Mouse (Mus musculus): ENCODE results near the gene Rps11.
A peak's percentile ranks its signal among the peaks of the same experiment; 100 is the strongest.
"Not testable (repeated sequence)": the region's sequence is repeated elsewhere in the genome, so short reads cannot be mapped to it uniquely, and the experiment has no call there.

The Rps11 gene

DNA sequence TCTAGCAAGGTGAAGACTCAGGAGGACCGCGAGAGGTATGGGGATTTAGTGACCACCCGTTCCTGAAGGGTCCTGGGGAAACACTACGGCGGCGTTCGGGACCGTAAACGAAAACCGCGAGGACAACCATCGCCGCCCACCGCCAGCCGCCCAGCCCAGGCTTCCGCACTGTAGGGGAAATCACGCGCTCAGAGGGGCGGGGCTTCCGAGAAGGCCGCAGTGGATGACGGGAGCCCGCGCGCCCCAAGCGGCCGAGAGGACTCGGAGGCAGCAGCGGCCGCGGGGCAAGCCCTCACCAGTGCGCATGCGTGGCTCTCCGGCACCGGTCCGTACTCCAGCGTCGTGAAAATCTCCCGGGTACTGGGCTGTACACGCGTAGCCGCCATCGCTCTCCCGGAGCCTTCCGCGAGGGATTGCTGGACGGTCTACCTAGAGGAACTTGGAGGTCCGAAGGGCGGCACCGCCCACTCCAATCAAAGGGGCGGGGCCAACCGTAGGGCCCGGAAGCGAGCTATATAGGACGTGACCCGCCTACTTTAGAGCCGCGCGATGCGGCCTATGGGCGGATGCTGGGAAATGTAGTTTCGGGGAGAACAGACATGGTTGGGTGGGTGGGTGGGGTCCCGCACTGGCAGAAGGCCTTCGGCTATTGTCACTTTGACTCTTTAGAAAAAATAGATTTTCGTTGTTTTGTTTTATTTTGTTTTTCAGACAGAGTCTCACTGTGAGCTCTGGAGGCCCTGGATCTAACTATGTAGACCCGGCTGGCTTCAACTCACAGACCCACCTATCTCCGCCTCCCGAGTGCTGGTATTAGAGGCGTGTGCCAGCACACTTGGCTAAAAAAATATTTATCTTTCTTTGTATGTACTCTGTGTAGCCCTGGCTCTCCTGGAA, 30.1 kb upstream of the Rps11 start, which contains the start of the genes Pih1d1 and Aldh16a1:
Gene Pih1d1, plus strand, starts transcription at position 208 of the 897 bp plus-strand sequence.
Gene Aldh16a1, minus strand, starts transcription at position 489 of the 897 bp plus-strand sequence.
- DNase-seq (ENCODE audit: extremely low spot score): peak; percentile 97

GRCm38 (mm10) chr7:45153586-45153985, 29.3 kb upstream of the Rps11 start:
- no peak for DNase-seq (ENCODE audit: extremely low spot score)

DNA sequence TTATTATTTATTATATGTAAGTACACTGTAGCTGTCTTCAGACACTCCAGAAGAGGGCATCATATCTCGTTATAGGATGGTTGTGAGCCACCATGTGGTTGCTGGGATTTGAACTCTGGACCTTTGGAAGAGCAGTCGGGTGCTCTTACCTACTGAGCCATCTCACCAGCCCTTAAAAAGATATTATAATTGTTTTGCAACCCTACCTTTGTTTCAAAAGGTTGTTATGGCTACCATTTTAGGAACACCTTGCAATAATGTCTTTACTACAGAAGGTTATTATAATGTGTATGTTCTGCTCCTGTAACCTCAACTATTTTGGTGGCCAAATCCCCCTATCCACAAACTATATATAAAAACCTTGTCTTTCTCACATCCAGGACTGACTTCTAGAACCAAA, 28.8 kb upstream of the Rps11 start:
- not testable (repeated sequence) for DNase-seq (ENCODE audit: extremely low spot score)

DNA sequence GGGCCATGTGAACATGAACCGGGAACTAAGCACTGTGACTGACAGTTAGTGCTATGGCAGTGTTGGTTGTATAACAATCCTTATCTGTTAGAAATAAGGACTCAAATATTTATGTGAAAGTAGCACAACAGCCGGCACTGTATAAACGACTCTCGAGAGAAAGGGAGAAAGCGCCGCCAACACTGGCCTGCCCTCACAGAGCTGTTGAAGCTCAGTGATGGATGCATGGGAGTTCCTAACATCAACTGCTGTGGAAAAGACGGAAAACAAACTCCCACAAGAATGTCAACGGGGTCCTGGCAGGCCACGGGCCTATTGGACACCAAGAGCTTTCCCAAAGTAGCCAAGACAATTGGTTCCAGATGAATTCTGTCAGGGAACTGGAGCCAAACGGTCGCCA, 27.1 kb upstream of the Rps11 start:
- no peak for DNase-seq (ENCODE audit: extremely low spot score)

- no peak for DNase-seq (ENCODE audit: extremely low spot score)
Measured at GRCm38 (mm10) chr7:45150321-45150720, 26.1 kb upstream of the Rps11 start.

DNA sequence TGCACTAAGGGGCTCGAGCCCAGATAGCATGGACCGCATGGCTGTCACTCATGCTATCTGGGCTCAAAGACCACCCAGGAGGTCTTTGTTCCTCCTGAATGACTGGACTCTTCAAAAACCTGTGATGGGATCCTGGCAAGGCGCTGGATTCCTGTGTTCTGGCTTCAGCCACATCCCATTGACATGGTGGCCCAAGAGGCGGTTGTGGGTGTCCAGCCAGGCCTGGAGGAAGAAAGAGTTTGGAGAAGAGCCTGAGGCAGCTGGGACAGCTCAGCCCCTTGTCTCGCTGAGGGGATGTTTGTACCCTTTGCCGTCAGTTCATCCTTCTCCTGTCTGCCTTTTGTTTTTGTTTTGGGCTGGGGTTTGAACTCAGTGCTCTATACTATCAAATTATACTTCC, 25.3 kb upstream of the Rps11 start:
- DNase-seq (ENCODE audit: extremely low spot score): no peak

- no peak for DNase-seq (ENCODE audit: extremely low spot score)
Measured at GRCm38 (mm10) chr7:45148534-45149098, 24.4 kb upstream of the Rps11 start.

DNA sequence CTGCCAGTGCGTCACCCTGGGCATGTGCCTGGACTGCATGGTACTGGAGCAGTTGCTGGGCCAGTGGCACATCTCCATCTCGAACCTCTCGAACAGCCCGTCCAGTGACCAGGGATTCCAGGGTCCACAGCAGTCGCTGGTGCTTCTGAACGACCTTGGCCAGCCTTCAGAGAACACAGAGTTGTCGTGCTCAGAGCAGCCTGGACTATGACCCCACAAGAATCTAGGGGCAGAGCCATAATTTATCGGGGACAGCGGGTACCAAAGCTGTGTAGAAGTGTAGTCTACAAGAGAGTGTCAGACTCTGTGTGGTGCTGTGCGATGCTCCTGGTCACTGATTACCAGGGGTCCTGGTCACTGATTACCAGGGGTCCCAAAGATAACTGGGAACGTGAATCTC, 23.7 kb upstream of the Rps11 start:
- no peak for DNase-seq (ENCODE audit: extremely low spot score)

GRCm38 (mm10) chr7:45147267-45147666, 23.0 kb upstream of the Rps11 start:
- DNase-seq (ENCODE audit: extremely low spot score): no peak

GRCm38 (mm10) chr7:45145460-45145859, 21.2 kb upstream of the Rps11 start:
- no peak for DNase-seq (ENCODE audit: extremely low spot score)

GRCm38 (mm10) chr7:45144368-45145174, 20.3 kb upstream of the Rps11 start:
- DNase-seq (ENCODE audit: extremely low spot score): no peak

- no peak for DNase-seq (ENCODE audit: extremely low spot score)
Measured at GRCm38 (mm10) chr7:45141914-45142313, 17.7 kb upstream of the Rps11 start.

GRCm38 (mm10) chr7:45141319-45141718, 17.1 kb upstream of the Rps11 start:
- no peak for DNase-seq (ENCODE audit: extremely low spot score)

- DNase-seq (ENCODE audit: extremely low spot score): no peak
Measured at GRCm38 (mm10) chr7:45139904-45140723, 15.9 kb upstream of the Rps11 start.

DNA sequence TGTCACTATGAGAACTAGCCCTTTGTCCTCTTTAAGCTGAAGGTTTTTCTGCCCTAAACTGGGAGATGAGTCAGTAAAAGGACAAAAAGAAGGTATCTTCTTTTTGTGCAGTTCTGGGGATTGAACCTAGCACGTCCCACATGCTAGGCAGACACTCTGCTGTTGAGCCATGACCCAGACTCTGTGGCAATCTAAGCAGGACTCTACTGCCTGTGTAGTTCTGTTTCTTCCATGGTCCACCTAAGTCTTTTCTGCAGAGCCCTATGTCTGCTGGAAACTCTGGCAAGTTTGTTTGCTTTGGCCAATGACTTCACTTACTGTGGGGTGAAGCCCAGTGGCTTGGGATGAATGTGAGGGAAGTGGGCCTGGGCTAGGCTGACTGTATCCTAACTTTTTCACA, 14.2 kb upstream of the Rps11 start:
- no peak for DNase-seq (ENCODE audit: extremely low spot score)

DNA sequence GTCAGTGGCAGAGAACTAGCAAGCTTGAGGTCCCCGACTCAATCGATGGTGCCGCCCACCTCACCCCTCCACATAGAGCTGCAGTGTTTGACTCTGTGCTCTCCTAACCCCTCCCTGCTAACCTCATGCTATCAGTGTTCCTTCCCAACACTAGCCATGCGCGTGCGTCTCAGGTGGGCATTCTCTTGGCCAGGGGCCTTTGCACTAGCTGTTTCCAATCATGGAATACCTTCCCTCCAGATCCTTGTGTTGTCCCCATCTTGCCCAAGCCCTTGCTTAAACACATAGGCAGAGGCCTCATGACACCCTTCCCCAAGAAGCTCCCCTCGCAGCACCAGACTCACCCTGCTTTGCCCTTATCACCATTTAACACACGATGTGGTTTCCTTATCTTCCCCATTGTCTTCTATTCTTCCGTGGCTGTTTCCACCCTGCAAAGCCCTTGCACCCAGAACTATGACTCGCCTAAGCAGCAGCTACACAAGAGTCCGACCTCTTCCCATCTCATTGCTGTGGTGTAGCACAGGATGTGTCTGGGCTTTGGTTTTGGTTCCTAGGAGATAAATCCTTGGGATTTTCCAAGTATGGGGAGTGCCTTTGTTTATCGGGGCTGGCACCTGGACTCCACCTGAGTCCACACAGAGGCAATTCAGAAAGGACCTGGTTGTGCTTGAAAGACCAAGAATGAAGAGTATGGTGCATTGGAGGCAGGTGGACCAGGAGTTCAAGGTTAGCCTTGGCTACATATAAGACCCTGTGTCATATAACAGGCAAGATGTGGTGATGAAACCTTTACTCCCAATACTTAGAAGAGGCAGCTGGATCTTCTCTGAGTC, 13.2 kb upstream of the Rps11 start:
- DNase-seq (ENCODE audit: extremely low spot score): no peak

GRCm38 (mm10) chr7:45135993-45136567, 11.8 kb upstream of the Rps11 start, which contains the start of the genes Gm45713 and Flt3l:
Gene Gm45713 (minus strand): TSS chr7:45136231.
Gene Flt3l (minus strand): TSS chr7:45136432.
- peak; percentile 79 for DNase-seq (ENCODE audit: extremely low spot score)

- no peak for DNase-seq (ENCODE audit: extremely low spot score)
Measured at GRCm38 (mm10) chr7:45135370-45135769, 11.1 kb upstream of the Rps11 start.

- peak; percentile 51 for DNase-seq (ENCODE audit: extremely low spot score)
Measured at GRCm38 (mm10) chr7:45134544-45135026, 10.3 kb upstream of the Rps11 start.

Measured in embryo, embryonic 9.5 days (tissue).